Mouse (Mus musculus) hindlimb bud, embryonic 11.5 days (tissue): ENCODE data around the gene Tmem120b.
A peak's percentile ranks its signal among the peaks of the same experiment; 100 is the strongest.

ENCODE experiments used
- DNase-seq: peaks from one replicate; pipeline ENCODE4 v3.0.0-alpha.2; 2012; ENCODE audit warnings: low read depth, low spot score; ENCODE audit errors: extremely low spot score

The Tmem120b gene

GRCm38 (mm10) chr5:123138953-123139721 lies 70.9 kb downstream of the Tmem120b start:
- no peak for DNase-seq

DNA sequence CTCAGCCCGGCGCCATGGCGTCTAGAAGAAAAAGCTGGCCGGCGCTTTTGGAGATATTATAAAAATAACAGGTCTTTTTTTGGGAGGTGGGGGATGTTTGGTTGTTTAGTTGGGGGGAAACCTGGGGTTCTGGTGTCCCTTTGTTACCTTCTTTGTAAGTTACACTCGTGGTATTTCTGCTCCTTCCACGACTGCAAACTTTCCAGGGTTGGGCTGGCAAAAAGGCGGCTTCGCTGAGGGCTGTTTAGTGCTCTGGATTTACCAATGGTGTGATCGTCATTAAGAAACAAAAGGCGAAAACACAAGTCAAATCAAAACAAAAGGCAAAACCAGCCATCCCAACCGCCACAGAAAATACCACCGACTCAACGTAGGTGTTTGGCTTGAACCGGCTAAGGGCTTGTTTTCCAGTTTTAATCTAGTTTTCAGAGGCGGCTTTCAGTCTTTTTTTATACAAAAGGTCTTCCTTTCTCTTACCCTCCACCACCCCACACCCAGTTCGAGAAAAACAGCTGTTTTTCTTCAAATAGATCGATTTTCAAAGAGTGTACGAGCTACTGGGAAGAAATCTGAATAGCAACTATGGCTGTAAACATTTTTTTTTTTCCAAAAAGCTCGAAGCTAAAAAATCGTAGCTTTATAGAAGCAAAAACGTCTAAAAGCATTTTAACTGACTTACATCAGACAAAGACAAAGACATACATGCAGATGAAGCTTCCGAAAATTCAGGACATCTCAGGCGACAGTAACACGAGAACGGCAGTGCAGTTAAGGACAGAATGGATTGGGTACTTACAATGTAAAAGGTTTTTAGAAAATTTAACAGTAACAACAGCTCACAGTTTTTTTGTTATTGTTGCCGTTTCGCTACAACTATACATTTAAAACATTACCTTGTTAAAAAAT lies 71.8 kb downstream of the Tmem120b start:
- no peak for DNase-seq

GRCm38 (mm10) chr5:123140694-123141554 lies 72.7 kb downstream of the Tmem120b start:
- DNase-seq: peak; percentile 86

- no peak for DNase-seq
These were observed 73.4 kb downstream of the Tmem120b start for GRCm38 (mm10) chr5:123141555-123142160.

DNA sequence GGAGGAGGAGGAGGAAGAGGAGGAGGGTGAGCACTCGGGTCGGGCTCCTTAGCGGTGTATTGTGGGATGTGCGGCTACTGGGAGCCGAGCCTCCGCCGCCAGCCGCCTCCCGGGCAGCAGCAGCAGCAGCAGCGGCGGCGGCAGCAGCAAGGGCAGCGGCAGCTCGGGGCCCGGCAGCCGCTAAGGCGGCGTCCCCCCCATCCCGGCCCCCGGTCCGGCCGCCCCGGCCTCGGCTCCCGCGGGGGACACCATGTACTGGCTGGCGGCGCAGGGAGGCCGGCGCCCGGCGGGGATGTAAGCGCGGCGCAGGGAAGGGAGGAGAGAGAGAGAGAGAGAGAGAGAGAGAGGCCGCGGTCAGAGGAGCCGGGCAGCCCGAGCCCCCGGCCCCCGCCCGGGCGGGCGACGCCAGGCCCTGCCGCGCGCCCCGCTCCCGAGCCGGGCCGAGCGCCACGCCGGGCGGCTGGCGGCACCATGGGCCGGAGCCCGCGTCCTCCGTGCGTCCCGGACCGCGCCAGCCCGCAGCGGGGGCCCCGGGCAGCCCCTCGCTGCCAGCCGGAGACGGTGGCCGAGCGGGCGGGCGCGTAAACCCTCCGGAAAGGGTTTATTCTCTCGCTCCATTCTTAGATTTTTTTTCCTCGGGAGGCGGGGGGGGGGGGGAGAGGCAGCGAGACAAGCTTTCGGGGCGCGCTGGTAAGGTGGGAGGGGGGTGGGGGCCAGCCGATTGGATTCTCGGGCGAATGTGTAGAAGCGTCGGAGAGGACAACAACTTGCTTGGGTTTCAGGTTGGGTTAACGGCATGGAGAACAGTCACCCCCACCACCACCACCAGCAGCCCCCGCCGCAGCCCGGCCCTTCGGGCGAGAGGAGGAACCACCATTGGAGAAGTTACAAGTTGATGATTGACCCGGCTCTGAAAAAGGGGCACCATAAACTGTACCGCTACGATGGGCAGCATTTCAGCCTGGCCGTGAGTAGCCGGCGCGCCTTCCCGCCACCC lies 74.2 kb downstream of the Tmem120b start, which contains the start of gene Setd1b:
TSS of gene Setd1b (plus strand) at position 33 of the 997 bp plus-strand sequence.
- no peak for DNase-seq

DNA sequence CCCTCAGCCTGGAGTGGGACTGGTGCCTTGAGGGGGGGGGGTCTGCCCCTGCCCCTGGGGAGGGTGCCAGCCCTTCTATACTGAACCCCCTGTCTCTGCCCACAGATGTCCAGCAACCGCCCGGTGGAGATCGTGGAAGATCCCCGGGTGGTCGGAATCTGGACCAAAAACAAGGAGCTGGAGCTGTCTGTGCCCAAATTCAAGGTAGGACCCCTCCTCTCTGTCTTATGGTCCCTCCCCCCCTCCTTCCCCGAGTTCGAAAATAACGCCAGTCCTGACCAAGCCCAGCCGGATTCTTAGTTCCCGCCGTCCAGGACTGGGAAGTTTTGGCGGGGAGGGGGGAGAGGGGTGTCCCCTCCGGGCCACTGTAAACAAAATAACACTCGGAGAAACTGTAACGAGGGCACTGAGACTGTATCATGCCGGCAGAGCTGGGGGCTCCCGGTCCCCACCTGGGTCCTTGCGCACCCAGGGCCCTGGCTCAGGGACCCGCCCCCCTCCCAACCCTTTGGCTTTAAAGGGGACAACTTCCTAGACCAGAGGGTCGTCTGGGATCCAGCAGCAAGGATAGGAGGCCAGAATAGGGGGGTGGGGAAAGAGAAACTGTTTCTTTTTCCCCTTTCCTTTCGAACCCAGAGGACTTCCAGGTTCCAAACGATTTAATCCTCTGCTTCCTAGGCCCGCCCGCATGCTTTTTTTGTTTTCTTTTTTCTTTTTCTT lies 75.2 kb downstream of the Tmem120b start:
- no peak for DNase-seq

- DNase-seq: no peak
These were observed 75.9 kb downstream of the Tmem120b start for GRCm38 (mm10) chr5:123143971-123144745.

- DNase-seq: no peak
These were observed 76.8 kb downstream of the Tmem120b start for GRCm38 (mm10) chr5:123144746-123145590.

- no peak for DNase-seq
These were observed 78.1 kb downstream of the Tmem120b start for GRCm38 (mm10) chr5:123146357-123146756.

GRCm38 (mm10) chr5:123147569-123147968 lies 79.4 kb downstream of the Tmem120b start:
- DNase-seq: no peak

- no peak for DNase-seq
These were observed 80.0 kb downstream of the Tmem120b start for GRCm38 (mm10) chr5:123148073-123148722.

- no peak for DNase-seq
These were observed 81.5 kb downstream of the Tmem120b start for GRCm38 (mm10) chr5:123149451-123150400.

GRCm38 (mm10) chr5:123150641-123151040 lies 82.4 kb downstream of the Tmem120b start:
- no peak for DNase-seq

DNA sequence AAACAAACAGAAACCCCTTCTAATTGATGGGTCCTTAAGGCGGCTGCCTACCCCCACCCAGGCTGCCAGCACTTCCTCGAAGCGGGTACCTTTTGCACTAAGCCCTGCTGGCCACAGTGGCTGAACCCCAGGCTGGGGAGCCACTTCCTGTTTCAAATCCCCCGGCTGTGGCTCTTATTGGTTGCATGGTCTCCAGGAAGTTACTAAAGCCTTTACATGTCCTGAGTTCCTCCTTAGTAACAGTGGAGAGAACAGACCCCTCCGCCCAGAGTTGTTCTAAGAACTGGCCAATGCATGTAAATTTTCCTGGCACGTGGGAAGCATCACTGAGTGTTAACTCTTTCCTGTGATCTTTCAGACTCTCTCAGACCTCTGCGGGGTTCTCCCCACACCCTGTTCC lies 82.9 kb downstream of the Tmem120b start:
- DNase-seq: no peak

DNA sequence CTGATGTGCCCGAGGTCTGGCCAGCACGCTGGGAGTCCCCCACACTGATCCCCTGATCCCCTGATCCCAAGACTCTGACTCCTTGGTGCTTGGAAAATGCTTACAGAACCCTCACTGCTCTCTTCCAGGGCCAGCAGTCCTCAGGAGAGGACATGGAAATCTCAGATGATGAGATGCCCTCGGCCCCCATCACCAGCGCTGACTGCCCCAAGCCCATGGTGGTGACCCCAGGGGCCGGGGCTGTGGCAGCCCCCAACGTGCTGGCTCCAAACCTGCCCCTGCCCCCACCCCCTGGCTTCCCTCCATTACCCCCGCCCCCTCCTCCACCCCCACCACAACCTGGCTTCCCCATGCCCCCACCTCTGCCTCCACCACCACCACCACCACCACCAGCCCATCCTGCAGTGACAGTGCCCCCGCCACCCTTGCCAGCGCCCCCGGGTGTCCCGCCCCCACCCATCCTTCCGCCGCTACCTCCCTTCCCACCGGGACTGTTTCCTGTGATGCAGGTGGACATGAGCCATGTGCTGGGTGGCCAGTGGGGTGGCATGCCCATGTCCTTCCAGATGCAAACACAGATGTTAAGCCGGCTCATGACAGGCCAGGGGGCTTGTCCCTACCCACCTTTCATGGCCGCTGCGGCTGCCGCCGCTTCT lies 83.6 kb downstream of the Tmem120b start:
- DNase-seq: no peak
